In the genomic region with DNA sequence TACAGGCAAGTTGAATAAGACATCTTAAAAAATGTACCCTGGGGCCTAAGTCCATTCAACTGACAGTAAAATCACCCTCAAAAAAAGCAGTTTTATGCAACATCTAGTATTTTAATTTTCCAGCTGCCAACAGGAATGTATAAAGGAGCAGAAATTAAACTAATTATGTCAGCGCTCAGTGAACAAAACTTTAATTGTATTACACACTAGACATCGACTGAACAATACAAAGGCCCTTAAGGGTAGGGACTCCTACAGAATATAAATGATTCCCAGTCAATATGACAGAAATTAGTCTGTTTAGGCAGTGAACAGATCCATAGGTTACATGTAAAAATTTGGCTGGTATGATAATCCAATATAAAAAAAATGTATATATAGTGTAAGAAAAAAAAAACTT, we compare ENCODE assay signal across 26 mouse cellular contexts. TPM values are rescaled to one million over a fixed set of nuclear protein-coding genes. Genes with fewer than 3 reads are reported as not detected.
A peak's percentile ranks its signal among the peaks of the same experiment; 100 is the strongest.
DNase-seq lines count a peak whose midpoint lies in the region; ATAC-seq and TF ChIP-seq lines count a peak whose summit lies in the region.
"Had no signal": no experiment of that assay in that cellular context is flagged by ENCODE, and none has a peak within 500 bp of the region (broad histone marks: within the 10 kb centered on the region; RNA-seq: fewer than 3 reads in every experiment).

No protein-coding gene starts in this region.

- DNase-seq in liver, postnatal 0 days, result no peak
- no peak for DNase-seq in spleen, adult 12 weeks (ENCODE audit: low spot score)
- no peak for DNase-seq in right cerebral cortex, postnatal 4 days
- DNase-seq: adrenal gland, adult 8-10 months; cerebellum, adult 2 months; cerebellum, postnatal 25 days; gastrocnemius, postnatal 25 days; heart, adult 2 months; lung, postnatal 36 days; right cerebral cortex, postnatal 14 days had no signal

- peak overlapping the region; percentile 32 for H3K4me3 ChIP-seq in erythroblast, embryonic 14.5 days (replicated peaks)
- H3K4me3 ChIP-seq in neural tube, embryonic 13.5 days, result no peak overlapping the region
- no peak overlapping the region for H3K4me3 ChIP-seq in neural tube, embryonic 15.5 days (replicated peaks)
- H3K4me3 ChIP-seq in forebrain, embryonic 15.5 days, result no peak overlapping the region
- no peak overlapping the region for H3K4me3 ChIP-seq in liver, postnatal 0 days (ENCODE audit: low read depth, low read length)
- H3K4me3 ChIP-seq: embryonic facial prominence, embryonic 12.5 days; heart, adult 2 months; heart, embryonic 13.5 days; hindbrain, embryonic 12.5 days; left cerebral cortex, adult 2 months; lung, embryonic 15.5 days; megakaryocyte, embryonic 14.5 days; midbrain, embryonic 15.5 days had no signal

- TF ChIP-seq EP300 in liver, postnatal 0 days (IDR thresholded peaks at IDR 0.05; ENCODE audit: low read depth), result no peak

- peak overlapping the region; percentile 38; the same call in 1 of the 2 replicates for H3K27ac ChIP-seq in neural tube, embryonic 13.5 days (replicated peaks)
- no peak overlapping the region for H3K27ac ChIP-seq in neural tube, embryonic 15.5 days (replicated peaks)
- peak overlapping the region; percentile 66 for H3K27ac ChIP-seq in forebrain, embryonic 15.5 days (replicated peaks)
- peak overlapping the region; percentile 17; the same call in 1 of the 2 replicates for H3K27ac ChIP-seq in liver, postnatal 0 days (ENCODE audit: low read depth)
- H3K27ac ChIP-seq: embryonic facial prominence, embryonic 12.5 days; heart, adult 2 months; heart, embryonic 13.5 days; hindbrain, embryonic 12.5 days; left cerebral cortex, adult 2 months; lung, embryonic 15.5 days had no signal

- no peak overlapping the region for H3K9ac ChIP-seq in neural tube, embryonic 13.5 days
- no peak overlapping the region for H3K9ac ChIP-seq in neural tube, embryonic 15.5 days (replicated peaks)
- H3K9ac ChIP-seq in forebrain, embryonic 15.5 days (replicated peaks), result no peak overlapping the region
- H3K9ac ChIP-seq in liver, postnatal 0 days (replicated peaks), result no peak overlapping the region
- H3K9ac ChIP-seq: embryonic facial prominence, embryonic 12.5 days; heart, embryonic 13.5 days; hindbrain, embryonic 12.5 days; lung, embryonic 15.5 days; midbrain, embryonic 15.5 days had no signal

- WGBS in neural tube, embryonic 13.5 days, result 28% methylated on average over 2 of the region's 2 CpGs
- WGBS in neural tube, embryonic 15.5 days, result 30% methylated on average over 2 of the region's 2 CpGs
- WGBS in forebrain, embryonic 15.5 days, result 10% methylated on average over 2 of the region's 2 CpGs
- WGBS in liver, postnatal 0 days (ENCODE audit: insufficient replicate concordance), result 89% methylated on average over 2 of the region's 2 CpGs

- peaks cover 83% of the 10 kb centered on the region for H3K4me1 ChIP-seq in erythroblast, embryonic 14.5 days (ENCODE audit: control insufficient read depth)
- H3K4me1 ChIP-seq in neural tube, embryonic 13.5 days (replicated peaks), result peaks cover 26% of the 10 kb centered on the region
- peaks cover 7% of the 10 kb centered on the region; the same call in 1 of the 2 replicates for H3K4me1 ChIP-seq in neural tube, embryonic 15.5 days
- peaks cover 33% of the 10 kb centered on the region for H3K4me1 ChIP-seq in forebrain, embryonic 15.5 days
- peaks cover 32% of the 10 kb centered on the region for H3K4me1 ChIP-seq in liver, postnatal 0 days (ENCODE audit: insufficient read depth)

- ATAC-seq in erythroblast, adult 5-6 weeks (replicated peaks; ENCODE audit: low FRiP score, poor library complexity, severe bottlenecking), result no peak
- no peak for ATAC-seq in neural tube, embryonic 13.5 days (ENCODE audit: low read depth)
- ATAC-seq in neural tube, embryonic 15.5 days (ENCODE audit: low FRiP score), result no peak
- ATAC-seq in forebrain, embryonic 15.5 days (replicated peaks), result peak; percentile 35; the same call in 1 of the 2 replicates
- no peak for ATAC-seq in liver, postnatal 0 days
- ATAC-seq: activated CD4-positive, CD25-positive, alpha-beta regulatory T cell, adult 4 months; midbrain, embryonic 15.5 days had no signal

- no peak overlapping the region for H3K4me2 ChIP-seq in neural tube, embryonic 13.5 days
- no peak overlapping the region for H3K4me2 ChIP-seq in neural tube, embryonic 15.5 days
- no peak overlapping the region for H3K4me2 ChIP-seq in forebrain, embryonic 15.5 days (replicated peaks)
- H3K4me2 ChIP-seq in liver, postnatal 0 days (ENCODE audit: low read depth, low read length), result 0 out of 2 replicates have a peak overlapping the region, but pooled peaks have one; percentile 2
- H3K4me2 ChIP-seq: embryonic facial prominence, embryonic 12.5 days; heart, embryonic 13.5 days; hindbrain, embryonic 12.5 days; lung, embryonic 15.5 days; midbrain, embryonic 15.5 days had no signal

- peaks cover 85% of the 10 kb centered on the region for H3K36me3 ChIP-seq in erythroblast, embryonic 14.5 days (ENCODE audit: control insufficient read depth)
- H3K36me3 ChIP-seq in neural tube, embryonic 13.5 days, result no peaks in the 10 kb centered on the region
- H3K36me3 ChIP-seq in neural tube, embryonic 15.5 days, result no peaks in the 10 kb centered on the region
- H3K36me3 ChIP-seq in forebrain, embryonic 15.5 days, result no peaks in the 10 kb centered on the region
- H3K36me3 ChIP-seq in liver, postnatal 0 days (replicated peaks; ENCODE audit: insufficient read depth, low read length), result peaks cover 3% of the 10 kb centered on the region; the same call in 1 of the 2 replicates
- H3K36me3 ChIP-seq: embryonic facial prominence, embryonic 12.5 days; heart, embryonic 13.5 days; hindbrain, embryonic 12.5 days; lung, embryonic 15.5 days; midbrain, embryonic 15.5 days had no signal

- no peak for TF ChIP-seq CTCF in liver, postnatal 0 days (IDR thresholded peaks at IDR 0.05; ENCODE audit: low read depth)

- H3K9me3 ChIP-seq in erythroblast, embryonic 14.5 days (ENCODE audit: control insufficient read depth, low read length), result no peaks in the 10 kb centered on the region
- no peaks in the 10 kb centered on the region for H3K9me3 ChIP-seq in neural tube, embryonic 13.5 days
- H3K9me3 ChIP-seq in neural tube, embryonic 15.5 days (replicated peaks), result no peaks in the 10 kb centered on the region
- H3K9me3 ChIP-seq in forebrain, embryonic 15.5 days, result no peaks in the 10 kb centered on the region
- H3K9me3 ChIP-seq in liver, postnatal 0 days (ENCODE audit: low read length), result no peaks in the 10 kb centered on the region
- H3K9me3 ChIP-seq: embryonic facial prominence, embryonic 12.5 days; heart, embryonic 13.5 days; hindbrain, embryonic 12.5 days; lung, embryonic 15.5 days; megakaryocyte, embryonic 14.5 days; midbrain, embryonic 15.5 days had no signal

- H3K27me3 ChIP-seq in erythroblast, embryonic 14.5 days (ENCODE audit: control insufficient read depth), result no peaks in the 10 kb centered on the region
- H3K27me3 ChIP-seq in neural tube, embryonic 13.5 days, result no peaks in the 10 kb centered on the region
- no peaks in the 10 kb centered on the region for H3K27me3 ChIP-seq in neural tube, embryonic 15.5 days (replicated peaks)
- no peaks in the 10 kb centered on the region for H3K27me3 ChIP-seq in forebrain, embryonic 15.5 days
- H3K27me3 ChIP-seq in liver, postnatal 0 days (ENCODE audit: insufficient read depth, low read length), result no peaks in the 10 kb centered on the region
- H3K27me3 ChIP-seq: embryonic facial prominence, embryonic 12.5 days; heart, embryonic 13.5 days; hindbrain, embryonic 12.5 days; lung, embryonic 15.5 days; megakaryocyte, embryonic 14.5 days; midbrain, embryonic 15.5 days had no signal

RNA-seq across cellular contexts. Expression of a gene that starts 8.0 kb away (rescaled TPM):
- 4.5 and 6.4 TPM in 2 replicates for polyA plus RNA-seq in erythroblast, embryonic 14.5 days (2012)
- total RNA-seq in erythroblast, adult 5-6 weeks (2015; ENCODE audit: low replicate concordance), result 79.9 and 88.6 TPM in 2 replicates
- 115 TPM in 2 replicates for total RNA-seq in erythroblast, adult 5-6 weeks (2017; ENCODE audit: low replicate concordance)
- 4.8 and 6.3 TPM in 2 replicates for polyA plus RNA-seq in neural tube, embryonic 13.5 days (2015; fragmentation: Nextera tagmentation; extraction: Ambion mirVana)
- 3.8 and 6.9 TPM in 2 replicates for polyA plus RNA-seq in neural tube, embryonic 15.5 days (2015; fragmentation: Nextera tagmentation; extraction: Ambion mirVana)
- polyA plus RNA-seq in forebrain, embryonic 15.5 days (2015; fragmentation: Nextera tagmentation; extraction: Ambion mirVana), result 8.7 and 10.0 TPM in 2 replicates
- 10.1 and 11.3 TPM in 2 replicates for polyA plus RNA-seq in liver, postnatal 0 days (2015; fragmentation: Nextera tagmentation; extraction: Ambion mirVana)

RNA-seq across cellular contexts. Expression of a gene that starts 27.4 kb away (rescaled TPM):
- polyA plus RNA-seq in erythroblast, embryonic 14.5 days (2012), result 0.05 and 0.19 TPM in 2 replicates
- 1.5 and 10.0 TPM in 2 replicates for total RNA-seq in erythroblast, adult 5-6 weeks (2015; ENCODE audit: low replicate concordance)
- total RNA-seq in erythroblast, adult 5-6 weeks (2017; ENCODE audit: low replicate concordance), result 2.5 and 2.6 TPM in 2 replicates
- 11.8 and 12.4 TPM in 2 replicates for polyA plus RNA-seq in neural tube, embryonic 13.5 days (2015; fragmentation: Nextera tagmentation; extraction: Ambion mirVana)
- polyA plus RNA-seq in neural tube, embryonic 15.5 days (2015; fragmentation: Nextera tagmentation; extraction: Ambion mirVana), result 10.9 and 11.3 TPM in 2 replicates
- 13.5 and 14.2 TPM in 2 replicates for polyA plus RNA-seq in forebrain, embryonic 15.5 days (2015; fragmentation: Nextera tagmentation; extraction: Ambion mirVana)
- 3.4 and 4.4 TPM in 2 replicates for polyA plus RNA-seq in liver, postnatal 0 days (2015; fragmentation: Nextera tagmentation; extraction: Ambion mirVana)

RNA-seq across cellular contexts. Expression of a gene that starts 28.9 kb away (rescaled TPM):
- polyA plus RNA-seq in erythroblast, embryonic 14.5 days (2012), result 0.03 TPM in 1 of 2 replicates, not detected in the other
- not detected in 2 replicates for total RNA-seq in erythroblast, adult 5-6 weeks (2015; ENCODE audit: low replicate concordance)
- total RNA-seq in erythroblast, adult 5-6 weeks (2017; ENCODE audit: low replicate concordance), result not detected in 2 replicates
- polyA plus RNA-seq in neural tube, embryonic 13.5 days (2015; fragmentation: Nextera tagmentation; extraction: Ambion mirVana), result 0.63 and 0.94 TPM in 2 replicates
- 0.67 and 0.93 TPM in 2 replicates for polyA plus RNA-seq in neural tube, embryonic 15.5 days (2015; fragmentation: Nextera tagmentation; extraction: Ambion mirVana)
- 0.23 and 0.60 TPM in 2 replicates for polyA plus RNA-seq in forebrain, embryonic 15.5 days (2015; fragmentation: Nextera tagmentation; extraction: Ambion mirVana)
- 0.28 and 0.30 TPM in 2 replicates for polyA plus RNA-seq in liver, postnatal 0 days (2015; fragmentation: Nextera tagmentation; extraction: Ambion mirVana)
- total RNA-seq: gastrocnemius, postnatal 25 days; heart, adult 2 months; heart, postnatal 25 days; left cerebral cortex, adult 2 months; left cerebral cortex, postnatal 36 days; neutrophil, adult 5-6 weeks had no signal
- polyA plus RNA-seq: cerebellum, adult 2 months had no signal

RNA-seq across cellular contexts. Expression of a gene that starts 45.2 kb away (rescaled TPM):
- 1.0 and 2.2 TPM in 2 replicates for polyA plus RNA-seq in erythroblast, embryonic 14.5 days (2012)
- total RNA-seq in erythroblast, adult 5-6 weeks (2015; ENCODE audit: low replicate concordance), result 3.3 and 5.8 TPM in 2 replicates
- 1.5 and 6.5 TPM in 2 replicates for total RNA-seq in erythroblast, adult 5-6 weeks (2017; ENCODE audit: low replicate concordance)
- 29.2 and 31.9 TPM in 2 replicates for polyA plus RNA-seq in neural tube, embryonic 13.5 days (2015; fragmentation: Nextera tagmentation; extraction: Ambion mirVana)
- polyA plus RNA-seq in neural tube, embryonic 15.5 days (2015; fragmentation: Nextera tagmentation; extraction: Ambion mirVana), result 35.9 and 37.5 TPM in 2 replicates
- 32.0 and 37.5 TPM in 2 replicates for polyA plus RNA-seq in forebrain, embryonic 15.5 days (2015; fragmentation: Nextera tagmentation; extraction: Ambion mirVana)
- 9.1 and 9.2 TPM in 2 replicates for polyA plus RNA-seq in liver, postnatal 0 days (2015; fragmentation: Nextera tagmentation; extraction: Ambion mirVana)

RNA-seq across cellular contexts. Expression of a gene that starts 47.3 kb away (rescaled TPM):
- polyA plus RNA-seq in erythroblast, embryonic 14.5 days (2012), result not detected in 2 replicates
- not detected in 2 replicates for total RNA-seq in erythroblast, adult 5-6 weeks (2015; ENCODE audit: low replicate concordance)
- total RNA-seq in erythroblast, adult 5-6 weeks (2017; ENCODE audit: low replicate concordance), result not detected in 2 replicates
- polyA plus RNA-seq in neural tube, embryonic 13.5 days (2015; fragmentation: Nextera tagmentation; extraction: Ambion mirVana), result 1.7 and 3.4 TPM in 2 replicates
- 2.1 and 2.6 TPM in 2 replicates for polyA plus RNA-seq in neural tube, embryonic 15.5 days (2015; fragmentation: Nextera tagmentation; extraction: Ambion mirVana)
- polyA plus RNA-seq in forebrain, embryonic 15.5 days (2015; fragmentation: Nextera tagmentation; extraction: Ambion mirVana), result 1.0 and 1.3 TPM in 2 replicates
- 1.6 TPM in 2 replicates for polyA plus RNA-seq in liver, postnatal 0 days (2015; fragmentation: Nextera tagmentation; extraction: Ambion mirVana)
- total RNA-seq: neutrophil, adult 5-6 weeks had no signal
- polyA plus RNA-seq: activated CD4-positive, CD25-positive, alpha-beta regulatory T cell, adult 4 months had no signal
